Mouse (Mus musculus) lung, postnatal 25 days (tissue): ENCODE measurements around the gene Thpo.

Experiments
- DNase-seq: peaks from one replicate; pipeline ENCODE4 v3.0.0; 2022; ENCODE audit warnings: low spot score

Gene Thpo

DNA sequence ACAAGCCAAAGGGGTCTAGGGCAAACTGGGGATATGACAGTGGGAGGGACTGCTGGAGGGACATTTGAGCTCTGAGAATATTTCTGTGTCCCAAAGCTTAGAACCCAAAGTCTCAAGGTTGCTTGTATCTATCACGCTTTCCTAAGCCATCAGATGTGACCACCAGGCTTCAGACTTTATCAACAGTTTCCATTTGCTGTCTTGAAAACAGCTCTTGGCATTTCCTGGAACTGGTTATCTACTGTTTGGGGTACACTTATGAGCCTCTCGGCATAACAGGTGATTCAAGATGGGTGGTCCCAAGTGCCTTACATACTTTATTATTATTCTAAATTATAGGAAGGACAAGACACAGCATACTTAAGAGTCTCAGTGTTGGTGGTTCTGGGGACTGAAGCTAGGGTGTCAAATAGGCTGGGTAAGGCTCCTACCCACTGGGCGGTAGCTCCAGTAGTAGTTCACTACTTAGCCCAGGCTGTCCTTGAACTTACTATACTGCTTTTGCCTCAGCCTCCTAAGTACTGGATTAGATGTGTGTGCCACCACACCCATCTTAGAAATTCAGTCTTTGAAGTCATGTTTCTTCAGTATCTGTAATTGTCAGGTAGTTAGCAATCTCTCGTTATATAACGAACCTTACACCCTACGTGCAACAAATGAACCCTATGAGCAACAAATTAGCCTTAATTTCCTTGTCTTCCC is 30.5 kb downstream of the Thpo start:
- DNase-seq, result no peak

DNA sequence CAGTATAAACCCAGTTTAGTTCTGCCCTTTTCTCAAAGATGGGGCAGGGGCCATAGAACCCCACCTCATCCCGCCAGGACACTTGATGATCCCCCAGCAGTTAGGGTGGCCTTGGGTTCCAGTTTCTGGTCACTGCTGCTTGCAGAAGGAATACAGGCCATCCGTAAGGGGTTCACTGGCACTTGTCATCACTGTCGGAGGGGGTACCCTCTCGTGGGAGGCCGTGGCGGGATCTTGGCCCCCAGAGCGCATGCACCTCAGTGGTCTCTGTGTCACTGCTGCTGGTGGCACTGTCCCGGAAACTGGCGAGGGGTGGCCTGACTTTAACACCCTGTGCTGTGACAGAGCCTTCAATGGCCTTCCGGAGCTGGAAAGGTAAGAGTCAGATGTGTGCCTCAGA is 31.2 kb downstream of the Thpo start:
- no peak for DNase-seq

DNA sequence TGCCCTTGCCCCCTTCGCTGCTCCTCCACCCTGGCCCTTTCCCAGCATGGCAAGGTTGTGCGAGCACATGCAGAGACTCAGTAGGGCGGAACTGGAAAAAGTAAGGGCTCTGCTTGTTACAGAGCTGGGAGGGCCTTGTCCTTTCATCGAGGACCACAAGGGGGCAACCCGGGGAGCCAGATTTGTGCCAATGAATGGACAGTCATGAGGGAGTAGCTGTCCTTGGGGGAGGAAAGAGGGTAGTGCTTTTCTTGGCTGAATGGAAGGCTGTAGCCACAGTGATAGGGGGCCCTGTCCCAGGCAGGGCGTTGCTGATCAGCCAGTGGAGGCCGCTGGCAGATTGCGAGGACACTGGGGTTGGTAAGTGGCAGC is 31.8 kb downstream of the Thpo start:
- DNase-seq, result peak; percentile 53

DNA sequence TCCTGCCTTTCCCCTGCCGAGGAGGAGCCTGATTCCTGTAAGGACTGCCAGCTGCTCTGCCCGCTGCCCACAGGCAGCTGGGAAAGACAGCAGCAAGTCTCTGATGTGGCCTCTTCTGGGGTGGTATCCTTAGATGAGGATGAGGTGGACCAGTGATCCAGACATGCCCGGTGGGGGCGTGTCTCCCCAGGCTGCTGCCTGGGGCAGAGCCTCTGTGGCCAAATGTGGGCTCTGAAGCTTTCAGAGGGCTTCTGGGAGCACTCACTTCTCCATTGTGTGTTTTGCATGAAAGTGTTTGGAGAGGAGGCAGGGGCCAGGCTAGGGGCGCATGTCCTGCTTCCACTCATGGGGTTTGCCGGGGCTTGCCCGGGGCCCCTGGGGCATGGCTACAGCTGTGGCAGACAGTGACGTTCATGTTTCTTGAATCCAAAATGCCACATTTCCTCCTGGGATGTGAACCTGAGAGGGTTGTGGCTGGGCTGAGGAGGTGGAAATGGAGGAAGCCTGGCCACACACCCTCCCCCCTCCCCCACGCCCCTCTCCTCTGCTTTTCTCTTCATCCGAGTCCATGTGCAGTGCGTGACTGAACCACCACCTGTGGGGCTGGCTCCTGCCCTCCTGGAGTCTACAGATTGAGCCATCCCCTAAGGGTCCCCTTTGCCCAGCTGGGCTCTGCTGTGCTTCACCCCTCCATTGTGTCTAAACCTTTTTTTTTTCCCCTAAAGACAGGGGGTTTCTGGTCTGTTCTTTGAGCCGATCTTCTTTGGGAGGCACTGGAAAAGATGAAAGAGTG is 32.4 kb downstream of the Thpo start:
- DNase-seq, result no peak

DNA sequence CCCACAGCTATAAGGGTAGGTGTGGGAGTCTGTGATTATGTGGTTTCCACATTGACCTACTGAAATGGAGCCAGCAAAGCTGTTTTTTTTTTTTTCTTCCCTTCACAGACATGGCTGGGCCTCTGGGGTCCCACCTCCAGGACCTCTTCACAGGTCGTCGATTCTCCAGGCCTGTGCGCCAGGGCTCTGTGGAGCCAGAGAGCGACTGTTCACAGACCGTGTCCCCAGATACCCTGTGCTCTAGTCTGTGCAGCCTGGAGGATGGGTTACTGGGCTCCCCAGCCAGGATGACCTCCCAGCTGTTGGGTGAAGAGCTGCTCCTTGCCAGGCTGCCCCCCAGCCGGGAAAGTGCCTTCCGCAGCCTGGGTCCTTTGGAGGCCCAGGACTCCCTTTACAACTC is 33.0 kb downstream of the Thpo start:
- no peak for DNase-seq

DNA sequence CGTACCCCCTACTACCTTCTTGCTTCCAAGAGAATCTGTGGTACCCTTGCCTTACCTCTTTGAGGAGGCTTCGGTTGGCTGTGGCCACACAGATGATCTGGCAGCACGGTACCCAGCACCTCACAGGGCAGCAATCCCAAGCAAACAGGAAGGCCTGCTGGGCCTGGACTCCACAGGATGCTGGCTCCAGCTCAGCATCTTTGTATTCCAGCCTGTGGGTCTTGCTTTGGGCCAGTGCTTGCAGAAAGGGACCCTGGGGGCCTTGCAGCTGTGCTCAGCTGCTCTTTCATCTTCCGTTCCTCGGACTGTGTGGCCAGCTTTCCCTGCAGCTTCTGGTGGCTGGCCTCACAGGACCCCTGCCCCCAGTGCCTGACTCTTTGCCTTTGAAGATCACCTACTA is 34.3 kb downstream of the Thpo start:
- DNase-seq, result no peak

DNA sequence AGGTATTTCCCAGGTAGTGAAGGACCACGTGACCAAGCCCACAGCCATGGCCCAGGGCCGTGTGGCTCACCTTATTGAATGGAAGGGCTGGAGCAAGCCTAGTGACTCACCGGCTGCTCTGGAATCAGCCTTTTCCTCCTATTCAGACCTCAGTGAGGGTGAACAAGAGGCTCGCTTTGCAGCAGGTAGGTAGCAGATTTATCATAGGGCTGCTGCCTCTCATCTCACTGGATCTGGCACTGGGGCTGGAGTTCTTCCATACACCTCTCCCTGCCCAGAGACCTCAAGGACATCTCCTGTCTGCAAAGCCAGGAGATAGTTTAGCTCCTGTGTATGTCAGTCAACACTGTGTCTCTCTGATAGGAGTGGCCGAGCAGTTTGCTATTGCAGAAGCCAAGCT is 35.0 kb downstream of the Thpo start:
- no peak for DNase-seq

DNA sequence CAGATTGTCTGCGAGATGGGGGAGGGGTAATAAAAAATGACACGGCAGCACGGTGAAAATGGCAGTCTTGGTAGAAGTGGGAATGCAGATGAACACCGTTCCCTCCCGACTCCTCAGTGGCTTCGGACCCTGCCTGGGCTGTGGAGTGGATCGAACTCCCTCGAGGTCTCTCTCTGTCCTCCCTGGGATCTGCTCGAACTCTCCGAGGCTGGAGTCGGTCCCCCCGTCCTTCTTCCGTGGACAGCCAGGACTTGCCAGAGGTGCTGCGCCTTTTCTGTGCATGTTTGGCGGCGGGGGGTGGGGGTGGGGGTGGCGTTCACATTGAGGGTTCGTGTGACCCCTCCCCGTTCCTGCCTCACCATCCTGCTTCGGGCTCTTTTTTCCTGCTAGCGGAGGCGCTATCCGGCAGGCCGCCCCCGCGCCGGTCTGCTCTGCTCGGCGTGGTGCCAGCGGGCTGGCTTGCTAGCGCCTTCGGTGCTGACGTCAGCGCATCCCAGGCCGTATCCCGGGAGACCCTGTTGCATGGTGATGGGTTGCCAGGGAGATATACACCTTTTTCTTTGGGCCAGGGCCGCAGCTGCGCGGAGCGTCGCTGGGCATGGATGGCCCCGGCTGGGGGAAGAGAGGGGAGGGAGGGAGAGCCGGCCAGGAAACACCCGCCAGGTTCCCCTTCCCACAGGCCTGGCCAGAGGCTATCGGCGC is 38.5 kb downstream of the Thpo start:
- peak; percentile 53 for DNase-seq

DNA sequence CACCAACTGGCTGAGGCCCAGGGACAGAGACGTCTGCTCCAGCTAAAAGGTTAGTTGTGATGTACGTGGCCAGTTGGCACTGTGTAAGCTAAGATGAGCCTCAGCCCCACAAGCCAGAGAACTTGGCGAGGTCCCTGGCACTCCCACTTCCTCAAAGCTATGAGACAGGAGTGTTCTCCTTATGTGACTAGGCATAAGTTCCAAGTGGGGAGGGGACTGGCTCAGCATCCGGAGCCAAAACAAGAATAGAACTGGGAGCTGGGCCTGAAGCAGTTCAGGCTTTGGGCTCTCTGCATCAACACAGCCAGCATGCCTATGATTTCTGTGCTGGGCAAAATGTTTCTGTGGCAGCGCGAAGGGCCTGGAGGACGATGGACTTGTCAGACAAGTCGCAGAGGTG is 39.5 kb downstream of the Thpo start:
- no peak for DNase-seq

DNA sequence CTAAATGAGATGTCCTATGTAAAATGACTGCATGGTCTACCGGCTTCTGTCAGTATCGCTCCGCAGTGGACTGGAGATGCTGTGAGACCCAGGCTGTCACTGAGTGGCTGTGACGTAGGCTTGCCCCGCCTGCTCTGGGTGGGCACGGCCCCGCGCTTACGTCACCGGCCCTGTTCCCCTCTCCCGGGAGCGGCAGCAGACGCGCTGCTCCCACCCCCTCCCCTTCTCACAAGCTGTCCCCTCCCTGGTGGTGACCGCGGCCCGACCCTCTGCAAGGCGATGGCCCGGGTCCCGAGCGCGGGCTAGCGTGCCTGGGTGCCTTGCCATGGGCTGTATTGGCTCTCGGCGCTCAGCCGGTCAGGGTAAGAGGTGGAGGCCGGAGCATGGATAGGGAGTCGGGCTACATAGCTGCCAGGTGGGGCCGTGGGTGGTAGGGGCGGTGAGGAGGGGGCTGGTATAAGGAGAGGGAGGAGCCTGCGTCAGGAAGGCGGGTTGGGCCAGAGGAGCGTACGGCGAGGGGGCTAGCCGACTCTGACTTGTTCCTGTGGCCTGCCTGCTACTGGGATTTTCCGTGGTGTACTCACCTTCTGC is 41.1 kb downstream of the Thpo start, which contains the start of gene Fam131a:
TSS of gene Fam131a (plus strand) at position 131 of the 591 bp plus-strand sequence.
- peak; percentile 90 for DNase-seq

DNA sequence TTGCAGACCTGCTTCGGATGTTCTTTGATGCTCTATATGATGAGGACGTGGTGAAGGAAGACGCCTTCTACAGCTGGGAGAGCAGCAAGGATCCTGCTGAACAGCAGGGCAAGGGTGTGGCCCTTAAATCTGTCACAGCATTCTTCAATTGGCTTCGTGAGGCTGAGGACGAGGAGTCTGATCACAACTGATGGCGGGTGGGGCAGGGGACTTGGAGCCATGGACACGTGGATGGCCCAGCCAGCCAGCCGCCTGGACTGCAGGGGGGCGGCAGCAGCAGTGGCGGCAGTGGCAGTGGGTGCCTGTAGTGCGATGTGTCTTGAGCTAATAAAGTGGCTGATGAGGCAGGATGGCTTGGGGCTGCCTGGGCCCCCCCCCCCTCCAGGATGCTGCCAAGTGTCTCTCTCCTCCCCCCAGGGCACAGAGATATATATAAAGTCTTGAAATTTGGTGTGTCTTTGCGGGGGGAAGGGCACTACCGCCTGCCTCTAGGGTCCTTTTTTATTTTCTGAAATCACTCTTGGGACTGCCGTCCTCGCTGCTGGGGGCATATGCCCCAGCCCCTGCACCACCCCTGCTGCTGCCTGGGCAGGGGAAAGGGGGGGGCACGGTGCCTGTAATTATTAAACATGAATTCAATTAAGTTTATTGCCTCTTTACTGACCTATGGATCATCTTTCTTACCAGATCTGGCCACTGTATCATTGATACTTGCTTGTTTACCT is 41.9 kb downstream of the Thpo start:
- no peak for DNase-seq

DNA sequence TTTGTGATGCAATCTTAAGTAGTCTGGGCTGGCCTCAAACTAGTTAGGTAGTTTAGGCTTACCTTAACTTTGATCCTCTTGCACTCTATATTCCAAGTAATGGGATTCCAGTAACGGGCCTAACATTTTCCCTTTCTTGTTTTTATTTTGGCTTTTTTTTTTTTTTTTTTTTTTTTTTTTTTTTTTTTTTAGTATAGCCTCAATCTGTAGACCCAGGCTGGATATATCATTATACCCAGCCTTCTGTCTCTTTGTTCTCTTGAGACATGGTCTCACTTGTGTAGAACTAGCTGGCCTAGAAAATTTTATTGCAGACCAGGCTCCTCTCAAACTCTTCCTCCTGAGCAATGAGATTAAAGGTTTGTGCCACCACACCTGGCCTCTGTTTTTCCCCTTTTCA is 42.7 kb downstream of the Thpo start:
- no peak for DNase-seq

DNA sequence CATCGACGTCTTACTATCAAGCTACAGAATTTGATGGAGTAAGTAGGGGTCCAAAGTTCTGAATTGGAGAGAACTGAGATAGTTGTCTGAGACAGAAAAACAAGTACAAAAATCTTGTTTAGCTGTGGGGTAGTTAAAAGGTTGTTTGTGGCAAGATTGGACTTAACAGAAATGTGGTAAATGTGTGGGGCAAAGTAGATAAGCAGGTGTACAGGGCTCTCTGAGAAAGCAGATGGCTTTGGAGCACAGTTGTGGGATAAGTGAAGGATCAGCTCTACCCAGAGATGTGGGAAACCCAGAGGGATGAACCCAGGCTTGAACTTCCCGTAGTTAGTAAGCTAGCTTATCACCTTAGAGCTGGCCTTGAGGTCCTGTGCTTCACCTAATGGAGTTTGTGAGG is 43.5 kb downstream of the Thpo start:
- no peak for DNase-seq

DNA sequence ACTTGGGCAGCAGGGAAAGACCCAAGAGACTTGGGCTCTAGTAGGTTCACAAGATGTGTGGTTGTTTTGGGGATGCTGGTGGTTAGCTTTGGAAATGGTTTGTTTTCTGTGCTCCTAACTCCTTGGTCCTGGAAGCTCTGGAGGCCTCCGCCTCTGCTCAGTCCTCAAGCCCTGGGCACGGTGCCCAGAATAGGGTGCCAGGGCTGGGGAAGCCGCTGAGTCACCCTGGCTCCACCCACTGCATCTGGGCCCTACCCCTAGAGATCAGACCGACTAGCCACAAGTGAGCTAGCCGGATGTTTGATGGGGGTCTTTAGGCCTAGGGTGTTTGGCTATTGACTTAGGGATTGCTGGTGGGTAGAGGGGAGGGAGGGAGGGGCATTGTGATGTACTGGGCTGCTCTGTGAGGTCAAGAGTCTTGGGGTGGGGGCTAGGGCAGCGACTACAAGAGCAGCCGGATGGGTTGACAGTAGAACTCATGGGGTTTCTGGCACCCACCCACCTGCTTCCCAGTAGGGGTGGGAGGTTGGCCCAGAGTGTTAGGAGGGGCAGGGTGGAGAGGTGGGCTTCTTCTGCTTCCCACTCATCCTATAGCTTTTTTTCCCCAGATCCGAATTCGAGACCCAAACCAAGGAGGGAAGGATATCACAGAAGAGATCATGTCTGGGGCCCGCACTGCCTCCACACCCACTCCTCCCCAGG is 56.2 kb downstream of the Thpo start:
- peak; percentile 91 for DNase-seq

DNA sequence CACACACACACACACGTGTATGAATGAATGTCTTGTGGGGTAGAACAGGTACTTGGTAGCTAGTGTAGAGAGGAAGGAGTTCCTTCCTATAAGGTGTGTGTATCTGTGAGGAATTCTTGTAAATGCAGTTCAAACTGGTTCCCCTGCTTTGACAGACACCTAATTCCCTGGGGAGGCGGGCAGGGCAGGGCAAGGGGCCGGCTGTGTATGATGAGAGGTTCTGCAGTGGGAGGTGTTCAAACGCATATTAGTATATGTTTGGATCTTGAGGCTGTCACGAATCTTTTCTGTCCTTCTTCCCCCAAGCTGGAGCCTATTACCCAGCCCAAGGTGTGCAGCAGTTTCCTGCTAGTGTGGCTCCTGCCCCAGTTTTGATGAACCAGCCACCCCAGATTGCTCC is 56.9 kb downstream of the Thpo start:
- no peak for DNase-seq

DNA sequence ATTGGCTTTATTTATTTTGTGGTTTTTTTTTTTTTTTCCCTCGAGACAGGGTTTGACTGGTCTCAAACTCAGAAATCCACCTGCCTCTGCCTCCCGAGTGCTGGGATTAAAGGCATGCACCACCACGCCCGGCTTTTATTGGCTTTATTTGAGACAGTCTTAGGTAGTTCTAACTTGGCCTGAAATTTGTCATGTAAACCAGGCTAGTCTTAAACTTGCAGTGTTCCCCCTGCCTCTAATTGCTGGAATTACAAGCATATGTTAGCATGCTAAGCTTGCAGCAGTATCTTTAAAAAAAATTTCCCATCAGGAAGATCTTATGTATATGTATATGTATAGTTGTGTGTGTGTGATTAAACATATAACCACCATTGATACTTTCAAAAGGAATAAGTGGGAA is 57.6 kb downstream of the Thpo start:
- no peak for DNase-seq

DNA sequence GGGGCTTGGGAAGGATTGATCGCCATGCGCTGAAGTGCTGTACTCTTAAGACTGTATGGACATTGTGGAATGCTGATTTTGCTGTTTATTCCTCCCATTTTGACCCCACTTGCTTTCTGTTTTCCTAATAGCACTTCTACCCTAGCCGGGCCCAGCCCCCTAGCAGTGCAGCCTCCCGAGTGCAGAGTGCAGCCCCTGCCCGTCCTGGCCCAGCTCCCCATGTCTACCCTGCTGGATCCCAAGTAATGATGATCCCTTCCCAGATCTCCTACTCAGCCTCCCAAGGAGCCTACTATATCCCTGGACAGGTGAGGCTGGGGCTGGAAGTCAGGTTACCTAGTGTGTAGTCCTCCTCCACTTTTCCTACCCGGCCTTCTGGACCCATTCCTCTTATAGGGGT is 59.1 kb downstream of the Thpo start:
- DNase-seq, result no peak
